Mouse (Mus musculus): Measurements from ENCODE around the gene Ubxn6.

Gene Ubxn6

DNA sequence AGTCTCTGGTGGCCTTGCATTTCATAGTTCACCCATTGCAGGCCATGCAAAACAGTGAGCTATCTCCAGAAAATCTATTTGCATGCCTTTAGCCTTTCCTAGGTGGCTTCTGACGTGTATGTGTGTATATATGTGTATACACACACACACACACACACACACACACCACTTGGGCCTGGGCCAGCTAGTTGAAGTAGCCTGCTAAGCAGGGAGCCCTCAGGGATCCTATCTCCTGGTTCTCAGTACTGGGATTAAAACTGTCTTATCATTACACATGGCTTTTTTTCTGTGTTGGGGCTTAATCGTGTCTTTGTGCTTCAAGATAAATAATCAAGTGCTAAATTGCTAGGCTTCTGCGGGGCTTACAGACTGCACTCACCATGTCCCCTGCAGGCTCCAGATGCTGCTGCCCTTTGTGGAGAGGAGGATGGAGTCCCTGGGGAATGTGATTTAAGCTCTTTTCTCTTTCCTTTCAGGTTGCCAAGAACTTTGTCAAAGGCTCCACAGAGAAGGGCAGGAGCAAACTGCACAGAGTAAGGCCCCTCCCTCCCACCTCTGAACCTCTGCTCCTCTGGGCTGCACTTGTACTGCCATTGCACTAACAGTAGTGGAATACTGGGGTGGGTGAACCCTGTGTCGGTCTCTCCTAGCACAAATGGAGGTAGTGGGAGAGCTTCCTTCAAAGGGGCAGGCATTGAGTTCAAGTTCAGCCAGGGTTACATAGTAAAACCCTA, 18.7 kb downstream of the Ubxn6 start:
- DNase-seq (ENCODE audit: low spot score in 2 of 2) = no peak

GRCm38 (mm10) chr17:56054938-56055337, 19.9 kb downstream of the Ubxn6 start:
- no peak for DNase-seq (ENCODE audit: low spot score in 2 of 2)

GRCm38 (mm10) chr17:56051369-56051768, 23.5 kb downstream of the Ubxn6 start:
- DNase-seq (ENCODE audit: low spot score in 2 of 2) = no peak

- DNase-seq (ENCODE audit: low spot score in 2 of 2) = no peak
Observed at GRCm38 (mm10) chr17:56040857-56041163, 34.0 kb downstream of the Ubxn6 start.

DNA sequence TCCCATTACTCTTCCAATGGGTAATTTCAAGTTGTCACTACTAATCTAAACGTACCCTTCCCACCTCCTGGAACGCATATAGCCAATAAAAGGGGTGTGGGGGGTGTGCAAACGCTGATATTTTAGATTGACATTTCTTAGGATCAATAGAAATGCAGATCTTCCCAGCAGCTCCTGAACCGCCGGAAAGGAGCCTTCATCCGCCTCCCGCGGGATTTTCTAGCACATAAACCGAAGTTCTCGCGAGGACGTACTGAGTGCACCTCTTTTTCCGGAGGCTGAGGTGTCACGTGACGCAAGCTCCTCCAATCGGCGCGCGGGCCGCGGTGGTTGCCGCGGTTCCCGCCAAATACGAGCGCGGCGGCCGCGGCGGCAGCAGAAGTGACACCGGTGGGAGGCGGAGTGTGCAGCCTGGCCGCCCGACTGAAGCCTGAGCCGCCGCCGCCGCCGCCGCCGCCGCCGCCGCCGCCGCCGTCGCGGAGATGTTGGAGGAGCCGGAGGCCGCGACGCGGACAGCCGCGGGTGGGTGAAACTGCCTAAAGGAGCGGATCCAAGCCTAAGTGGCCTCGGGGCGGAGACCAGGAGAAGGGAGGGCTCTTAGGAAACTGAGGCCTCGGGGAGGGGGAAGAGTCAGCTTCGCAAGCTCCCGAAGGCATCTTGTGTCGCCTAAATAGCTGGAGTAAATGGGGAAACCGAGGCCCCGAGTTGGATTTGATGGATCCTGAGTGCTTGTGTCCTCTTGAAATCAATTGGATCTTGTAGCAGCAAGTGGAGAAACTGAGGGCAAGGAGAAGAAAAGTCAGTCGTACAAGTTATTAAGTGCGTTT, 34.6 kb downstream of the Ubxn6 start, which contains the start of gene Chaf1a:
Gene Chaf1a, plus strand, starts transcription at position 410 of the 827 bp plus-strand sequence.
- peak; percentile 92 to 98 for DNase-seq (ENCODE audit: low spot score in 2 of 2)

GRCm38 (mm10) chr17:56039345-56039744, 35.5 kb downstream of the Ubxn6 start:
- no peak for DNase-seq (ENCODE audit: low spot score in 2 of 2)

GRCm38 (mm10) chr17:56038583-56039261, 36.1 kb downstream of the Ubxn6 start:
- no peak for DNase-seq (ENCODE audit: low spot score in 2 of 2)

DNA sequence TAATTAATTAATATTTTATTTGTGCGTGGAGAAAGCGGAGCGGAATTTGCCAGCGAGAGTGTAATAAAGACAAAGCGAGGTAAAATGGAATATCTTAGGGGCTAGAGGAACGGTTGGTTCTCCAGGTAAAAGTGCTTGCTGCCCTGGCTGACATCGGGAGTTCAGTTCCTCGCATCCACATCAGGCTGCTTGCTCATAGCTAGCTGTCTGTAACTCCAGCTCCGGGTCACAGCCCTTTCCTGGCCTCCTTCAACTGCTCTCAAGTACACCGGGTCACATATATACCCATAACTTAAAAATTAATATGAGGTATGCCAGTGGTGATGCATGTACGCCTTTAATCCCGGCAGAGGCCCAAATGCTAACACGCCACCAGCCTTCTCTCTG, 37.9 kb downstream of the Ubxn6 start:
- no peak for DNase-seq (ENCODE audit: low spot score in 2 of 2)

- peak; percentile 99 to 100 for DNase-seq (ENCODE audit: low spot score in 2 of 2)
Observed at GRCm38 (mm10) chr17:56036176-56036900, 38.5 kb downstream of the Ubxn6 start, which contains the start of gene Sh3gl1. TSS of gene Sh3gl1 (minus strand) at chr17:56036635.

- DNase-seq (ENCODE audit: low spot score in 2 of 2) = no peak
Observed at GRCm38 (mm10) chr17:56035216-56035615, 39.6 kb downstream of the Ubxn6 start.

GRCm38 (mm10) chr17:56034726-56035100, 40.1 kb downstream of the Ubxn6 start:
- no peak for DNase-seq (ENCODE audit: low spot score in 2 of 2)

- DNase-seq (ENCODE audit: low spot score in 2 of 2) = no peak
Observed at GRCm38 (mm10) chr17:56034040-56034725, 40.6 kb downstream of the Ubxn6 start.

DNA sequence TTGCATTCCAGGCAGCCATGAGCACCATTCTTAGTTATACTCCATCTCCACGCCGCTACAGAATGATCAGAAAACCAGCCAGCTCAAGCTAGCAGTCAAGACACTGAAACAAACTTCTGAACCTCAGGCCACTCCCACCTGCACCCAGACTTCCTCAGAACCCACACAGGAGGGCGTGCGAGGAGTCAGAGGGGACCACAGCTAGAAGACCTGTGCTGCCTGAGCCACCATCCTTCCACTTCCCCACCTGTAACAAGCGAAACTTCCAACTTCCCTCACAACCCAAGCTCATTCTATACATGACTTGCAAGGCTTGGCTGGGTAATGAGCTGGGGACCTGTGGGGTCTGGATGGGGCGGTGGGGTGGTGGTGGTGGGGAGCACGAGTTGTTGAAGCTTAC, 42.0 kb downstream of the Ubxn6 start:
- DNase-seq (ENCODE audit: low spot score in 2 of 2) = no peak

GRCm38 (mm10) chr17:56032127-56032733, 42.6 kb downstream of the Ubxn6 start:
- no peak for DNase-seq (ENCODE audit: low spot score in 2 of 2)

GRCm38 (mm10) chr17:56031431-56031830, 43.4 kb downstream of the Ubxn6 start:
- DNase-seq (ENCODE audit: low spot score in 2 of 2) = no peak

DNA sequence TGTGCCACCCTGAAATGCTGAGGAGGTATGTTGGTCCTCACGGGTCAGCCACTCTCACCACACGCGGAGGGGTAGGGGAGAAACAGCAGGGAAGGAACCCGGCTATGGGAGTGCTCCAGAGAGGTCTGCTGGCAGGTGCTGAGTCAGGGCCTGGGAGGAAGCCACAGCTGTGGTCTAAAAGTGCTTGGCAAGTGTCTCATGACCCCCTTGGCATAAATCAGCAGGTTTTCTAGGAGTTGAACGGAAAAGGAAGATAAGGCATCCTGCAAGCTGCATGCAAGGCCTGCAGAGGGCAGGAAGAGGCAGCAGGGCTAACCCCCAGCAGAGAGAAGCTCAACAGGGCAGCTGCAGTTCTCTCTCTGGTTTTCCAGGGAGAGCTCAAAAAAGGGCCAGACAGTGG, 43.9 kb downstream of the Ubxn6 start:
- DNase-seq (ENCODE audit: low spot score in 2 of 2) = no peak

DNA sequence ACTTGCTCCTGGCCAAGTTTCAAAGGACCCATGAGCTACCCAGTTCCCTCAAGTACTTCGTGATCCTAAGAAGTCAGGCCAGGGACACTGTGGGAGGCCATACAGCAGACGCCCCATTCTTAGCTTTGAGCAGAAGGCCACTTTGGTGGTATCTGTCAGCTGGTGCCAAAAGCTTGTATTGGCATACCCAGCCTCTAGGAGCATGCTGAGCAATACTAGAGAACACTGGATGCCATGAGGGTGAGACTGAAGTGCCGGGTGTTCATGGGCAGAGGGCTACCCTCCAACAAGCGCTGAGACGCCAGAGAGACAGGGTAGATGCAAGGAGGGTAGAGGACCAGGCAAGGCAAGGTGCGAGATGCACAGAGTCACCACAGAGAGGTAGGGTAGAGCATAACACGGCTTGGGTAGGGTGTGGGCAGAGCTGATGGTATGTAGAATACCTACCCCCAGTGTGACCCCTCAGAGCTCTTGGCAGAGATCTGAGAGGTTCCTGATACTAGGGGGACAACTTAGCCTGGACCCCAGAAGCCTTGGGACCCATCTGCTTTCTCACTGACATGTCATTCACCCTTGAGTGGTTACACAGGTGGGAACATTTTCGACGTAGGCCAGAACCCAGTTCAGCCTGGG, 44.5 kb downstream of the Ubxn6 start:
- no peak for DNase-seq (ENCODE audit: low spot score in 2 of 2)

DNA sequence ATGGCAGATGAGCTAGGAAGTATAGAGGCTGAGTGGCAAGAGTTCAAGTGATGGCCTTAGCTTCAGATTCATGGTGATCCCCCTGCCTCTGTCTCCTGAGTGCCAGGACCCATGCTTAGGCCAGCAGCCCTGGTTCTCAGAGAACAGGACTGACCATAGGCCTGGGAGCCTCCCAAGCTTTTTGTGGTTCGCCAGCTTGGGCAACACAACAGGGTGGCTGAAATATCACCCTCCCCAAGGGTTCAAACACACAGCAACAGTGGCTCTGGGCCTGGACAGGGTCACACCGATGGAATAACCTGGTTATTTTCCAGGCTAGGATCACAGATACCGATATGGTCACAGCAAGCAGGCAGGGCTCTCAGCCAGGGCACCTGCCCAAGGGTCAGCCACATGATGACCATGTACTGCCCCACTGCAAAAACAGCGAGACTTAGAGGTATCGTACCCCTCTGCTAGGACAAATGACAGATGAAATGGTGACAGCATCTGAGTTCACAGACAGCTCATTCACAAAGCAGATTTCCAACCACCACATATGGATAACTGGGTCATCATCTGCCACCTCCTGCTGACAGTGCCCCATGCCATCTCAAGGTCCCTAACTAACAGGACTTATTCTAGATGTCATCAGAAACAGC, 46.9 kb downstream of the Ubxn6 start:
- DNase-seq (ENCODE audit: low spot score in 2 of 2) = no peak

DNA sequence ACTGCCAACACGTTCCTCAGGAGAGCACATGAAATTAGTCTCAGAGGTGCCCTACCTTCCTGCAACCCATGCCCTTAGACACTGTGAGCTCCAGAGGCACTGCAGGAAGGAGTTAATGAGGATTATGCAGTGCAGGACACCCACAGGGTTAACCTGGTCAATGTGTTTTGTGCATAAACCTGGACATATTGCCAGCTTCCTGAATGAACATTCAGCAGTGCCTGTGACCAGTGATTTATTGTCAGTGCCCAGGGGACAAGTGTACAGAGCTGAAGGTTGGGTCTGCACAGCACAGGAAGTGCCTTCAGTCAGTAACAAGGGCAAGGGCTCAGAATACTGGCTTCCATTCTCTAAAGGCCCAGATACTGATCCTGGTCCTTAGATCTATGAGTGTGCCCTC, 47.9 kb downstream of the Ubxn6 start:
- no peak for DNase-seq (ENCODE audit: low spot score in 2 of 2)

GRCm38 (mm10) chr17:56026303-56026702, 48.5 kb downstream of the Ubxn6 start:
- DNase-seq (ENCODE audit: low spot score in 2 of 2) = no peak

All from frontal cortex, postnatal 36 days (tissue).